Mouse (Mus musculus): ENCODE results near the gene Szrd1.

- TF ChIP-seq CTCF (IDR thresholded peaks at IDR 0.05) (no peak), EP300 (IDR thresholded peaks at IDR 0.05) (no peak)
Observed at GRCm38 (mm10) chr4:141186923-141187836, 47.6 kb upstream of the Szrd1 start.

All from lung, postnatal 0 days (tissue).